Mouse (Mus musculus) retina, postnatal 1 day (tissue): ENCODE measurements at regions not wholly inside any gene's neighbourhood (a gene's known extent, or its start where the extent isn't known, plus 50 kb on each side); places are given as distances from the start of the nearest gene placed in this dataset.

ENCODE experiments used
- DNase-seq: peaks from one replicate; pipeline ENCODE4 v3.0.0-alpha.2; 2012

GRCm38 (mm10) chr12:58437031-58437430 lies 167.9 kb upstream of the Clec14a start:
- no peak for DNase-seq

GRCm38 (mm10) chr12:58434504-58434903 lies 165.4 kb upstream of the Clec14a start:
- DNase-seq = no peak

- DNase-seq = no peak
Observed at GRCm38 (mm10) chr12:58429929-58430328, 160.8 kb upstream of the Clec14a start.

- no peak for DNase-seq
Observed at GRCm38 (mm10) chr12:58426758-58427157, 157.7 kb upstream of the Clec14a start.

- DNase-seq = no peak
Observed at GRCm38 (mm10) chr12:58425961-58426360, 156.9 kb upstream of the Clec14a start.

- no peak for DNase-seq
Observed at GRCm38 (mm10) chr12:58423581-58423980, 154.5 kb upstream of the Clec14a start.

GRCm38 (mm10) chr12:58401904-58402303 lies 132.8 kb upstream of the Clec14a start:
- no peak for DNase-seq

- no peak for DNase-seq
Observed at GRCm38 (mm10) chr12:58360258-58360657, 91.2 kb upstream of the Clec14a start.

GRCm38 (mm10) chr12:58334163-58334562 lies 65.1 kb upstream of the Clec14a start:
- no peak for DNase-seq

GRCm38 (mm10) chr12:58329913-58330312 lies 60.8 kb upstream of the Clec14a start:
- no peak for DNase-seq

- no peak for DNase-seq
Observed at GRCm38 (mm10) chr12:58323953-58324352, 54.9 kb upstream of the Clec14a start.
